Mouse (Mus musculus) brain, adult 2 months (tissue): ENCODE measurements around the gene Tesk1.

Source experiments
- DNase-seq: peaks from one replicate; pipeline ENCODE4 v3.0.0; 2011; ENCODE audit warnings: low read depth, low spot score

Gene Tesk1

GRCm38 (mm10) chr4:43418973-43419656 is 22.6 kb upstream of the Tesk1 start:
- no peak for DNase-seq

GRCm38 (mm10) chr4:43419801-43420281 is 21.9 kb upstream of the Tesk1 start:
- no peak for DNase-seq

- DNase-seq, result peak; percentile 88
Measured at GRCm38 (mm10) chr4:43420305-43420704, 21.4 kb upstream of the Tesk1 start.

- DNase-seq, result no peak
Measured at GRCm38 (mm10) chr4:43421632-43422240, 20.0 kb upstream of the Tesk1 start.

GRCm38 (mm10) chr4:43423267-43423934 is 18.3 kb upstream of the Tesk1 start:
- DNase-seq, result no peak

- DNase-seq, result no peak
Measured at GRCm38 (mm10) chr4:43424072-43424471, 17.7 kb upstream of the Tesk1 start.

DNA sequence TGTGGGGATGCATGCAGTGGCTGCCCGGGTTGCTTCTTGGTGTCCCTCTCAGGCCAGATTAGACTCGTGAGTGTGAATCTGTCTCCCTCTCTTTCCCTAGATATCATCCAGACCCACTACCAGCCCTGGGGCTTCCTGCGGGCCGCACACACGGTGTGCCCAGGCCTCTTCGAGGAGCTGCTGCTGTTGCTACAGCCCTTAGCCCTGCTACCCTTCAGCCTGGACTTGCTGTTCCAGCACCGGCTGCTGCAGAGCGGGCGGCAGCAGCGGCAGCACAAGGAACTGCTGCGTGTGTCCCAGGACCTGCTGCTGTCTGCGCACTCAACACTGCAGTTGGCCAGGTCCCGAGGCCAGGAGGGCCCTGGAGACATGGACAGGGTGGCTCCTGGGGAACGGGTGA is 16.5 kb upstream of the Tesk1 start:
- DNase-seq, result no peak

DNA sequence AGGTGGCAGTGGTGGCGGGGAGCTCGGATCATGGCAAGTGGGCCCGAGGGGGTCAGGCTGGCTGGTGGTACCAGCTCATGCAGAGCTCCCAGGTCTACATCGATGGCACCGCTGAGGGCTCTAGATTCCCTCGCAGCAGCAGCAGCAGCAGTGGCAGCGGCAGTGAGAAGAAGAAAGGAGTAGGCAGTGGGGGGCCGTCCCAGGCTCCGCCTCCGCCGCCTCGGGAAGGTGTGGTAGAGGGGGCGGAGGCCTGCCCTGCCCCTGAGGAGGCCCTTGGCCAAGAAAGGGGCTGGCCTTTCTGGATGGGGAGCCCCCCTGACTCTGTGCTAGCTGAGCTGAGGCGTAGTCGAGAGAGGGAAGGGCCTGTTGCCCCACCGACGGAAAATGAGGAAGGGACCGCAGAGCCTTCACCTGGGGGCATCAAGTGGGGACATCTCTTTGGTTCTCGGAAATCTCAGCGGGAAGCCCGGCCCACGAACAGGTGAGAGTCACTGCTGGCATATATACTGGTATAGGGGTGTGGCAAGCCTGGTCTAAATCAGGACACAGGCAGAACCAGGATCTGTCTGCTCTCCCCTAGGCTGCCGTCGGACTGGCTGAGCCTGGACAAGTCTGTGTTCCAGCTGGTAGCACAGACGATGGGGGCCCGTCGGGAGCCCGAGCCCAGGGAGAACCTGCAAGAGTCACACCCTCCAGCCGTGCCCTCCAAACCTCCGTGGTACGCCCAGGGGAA is 15.9 kb upstream of the Tesk1 start:
- DNase-seq, result no peak

- no peak for DNase-seq
Measured at GRCm38 (mm10) chr4:43426487-43426886, 15.3 kb upstream of the Tesk1 start.

DNA sequence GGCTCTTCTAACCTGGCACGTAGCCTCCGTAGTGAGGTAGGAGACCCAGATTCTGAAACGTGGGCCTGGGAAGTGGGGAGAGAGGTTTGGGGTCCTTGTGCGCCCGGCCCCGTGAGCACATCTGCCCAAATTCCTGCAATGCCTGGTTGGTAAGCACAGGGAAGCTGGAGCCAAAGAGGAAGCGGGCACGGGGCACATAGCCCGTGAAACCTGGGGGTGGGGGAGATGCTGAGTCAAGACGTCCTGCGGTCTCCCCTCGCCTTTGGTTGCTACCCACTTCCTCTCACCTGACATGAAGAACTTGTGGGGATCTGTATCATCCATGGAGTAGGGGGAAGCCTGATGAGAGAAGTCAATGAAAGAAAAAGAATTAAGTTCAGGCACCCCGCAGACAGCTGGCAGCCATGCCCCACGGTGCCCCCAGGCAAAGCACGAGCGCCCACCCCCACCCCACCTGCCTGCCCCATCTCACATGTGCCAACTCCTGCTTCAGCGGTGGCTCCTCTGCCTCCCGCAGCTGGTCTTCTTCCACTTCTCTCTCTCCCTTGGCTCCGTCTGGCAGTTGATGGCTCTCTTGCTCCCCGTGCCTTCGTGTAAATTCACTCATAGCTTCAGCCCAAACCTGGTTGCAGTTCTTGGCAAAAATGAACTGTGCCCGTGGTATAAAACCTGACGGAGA is 14.1 kb upstream of the Tesk1 start:
- DNase-seq, result no peak

GRCm38 (mm10) chr4:43428180-43428861 is 13.4 kb upstream of the Tesk1 start:
- DNase-seq, result no peak

DNA sequence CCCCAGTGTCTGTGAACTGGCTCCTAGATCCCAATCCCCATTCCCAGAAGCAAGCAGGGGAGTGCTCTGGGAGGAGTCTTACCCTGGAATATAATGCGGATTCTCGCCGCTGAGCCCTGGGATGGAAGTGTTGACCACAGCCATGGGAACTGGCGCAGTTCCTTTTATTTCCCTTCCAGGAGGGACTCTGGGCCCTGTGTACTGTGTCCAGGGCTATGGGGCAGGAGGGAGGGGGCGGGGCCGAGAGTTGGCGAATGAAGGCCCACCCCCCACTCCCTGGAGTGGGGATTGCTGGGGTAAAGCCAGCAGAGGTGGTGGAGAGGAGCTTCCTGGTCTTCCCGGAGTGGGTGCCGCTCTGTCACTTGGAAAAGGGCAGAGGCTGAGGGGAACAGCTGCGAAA is 12.8 kb upstream of the Tesk1 start, which contains the start of gene Fam166b:
Gene Fam166b (minus strand): TSS at position 189 of the 400 bp plus-strand sequence.
- no peak for DNase-seq

DNA sequence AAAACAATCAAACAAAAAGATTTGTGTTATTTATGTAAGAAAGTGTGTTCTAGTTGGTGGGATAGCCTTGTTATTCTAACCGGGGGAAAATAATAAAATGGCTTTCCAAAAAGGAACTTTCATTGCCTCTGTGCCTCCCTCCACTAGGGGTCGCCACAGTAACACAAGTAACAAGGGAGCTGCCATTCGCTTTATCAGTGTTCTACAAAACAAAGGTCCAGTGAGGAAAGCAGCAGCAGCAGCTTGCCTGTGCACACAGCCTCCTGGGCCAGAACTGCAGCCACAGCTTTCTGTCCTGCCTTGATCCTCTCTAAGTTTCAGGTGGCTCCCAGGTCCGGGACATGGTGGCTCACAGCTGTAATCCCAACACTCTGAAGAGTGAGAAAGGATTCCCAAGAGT is 10.0 kb upstream of the Tesk1 start:
- DNase-seq, result peak; percentile 94

DNA sequence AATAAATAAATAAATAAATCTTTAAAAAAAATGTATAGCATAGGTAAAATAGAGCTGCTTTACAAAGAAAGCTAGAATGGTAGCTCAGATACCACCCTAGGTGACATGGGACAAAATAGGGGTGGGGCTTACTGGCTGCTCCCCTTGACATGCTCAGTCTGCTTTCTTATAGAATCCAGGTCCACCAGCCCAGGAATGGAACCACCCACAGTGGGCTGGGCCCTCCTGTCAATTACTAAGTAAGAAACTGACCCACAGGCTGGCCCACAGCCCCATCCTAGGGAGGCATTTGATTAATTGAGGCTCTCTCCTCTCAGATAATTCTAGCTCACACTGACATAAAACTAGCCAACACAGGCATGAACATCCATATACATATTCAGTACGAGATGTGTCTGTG is 8.9 kb upstream of the Tesk1 start:
- no peak for DNase-seq

DNA sequence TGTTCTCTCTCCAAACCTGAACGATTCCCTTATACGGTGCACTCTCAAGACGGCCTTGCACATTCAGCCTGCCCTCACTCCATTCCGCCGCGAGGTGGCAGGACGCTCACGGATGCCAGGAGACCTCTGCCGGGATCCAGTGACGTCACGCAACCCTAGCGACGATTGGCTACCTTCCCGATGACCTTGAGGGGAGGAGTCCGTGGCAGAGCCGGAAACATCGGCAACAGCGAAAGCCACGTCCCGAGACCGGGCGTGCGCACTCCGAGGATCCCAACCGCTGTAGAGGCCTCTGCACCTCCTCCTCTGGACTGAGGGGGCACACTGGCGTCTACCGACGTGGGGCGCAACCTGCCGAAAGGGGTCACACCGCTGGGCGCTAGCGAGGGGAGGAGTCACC is 305 bp downstream of the Tesk1 start:
- DNase-seq, result peak; percentile 100

- DNase-seq, result peak; percentile 88
Measured at GRCm38 (mm10) chr4:43442456-43443361, 970 bp downstream of the Tesk1 start.

GRCm38 (mm10) chr4:43443511-43443910 is 1.8 kb downstream of the Tesk1 start:
- no peak for DNase-seq

- peak; percentile 62 for DNase-seq
Measured at GRCm38 (mm10) chr4:43447251-43447650, 5.5 kb downstream of the Tesk1 start.

- no peak for DNase-seq
Measured at GRCm38 (mm10) chr4:43448554-43448953, 6.8 kb downstream of the Tesk1 start.

GRCm38 (mm10) chr4:43452315-43452714 is 10.6 kb downstream of the Tesk1 start:
- DNase-seq, result no peak
